Comparison of ENCODE assay signal across 24 mouse cellular contexts in the genomic region with DNA sequence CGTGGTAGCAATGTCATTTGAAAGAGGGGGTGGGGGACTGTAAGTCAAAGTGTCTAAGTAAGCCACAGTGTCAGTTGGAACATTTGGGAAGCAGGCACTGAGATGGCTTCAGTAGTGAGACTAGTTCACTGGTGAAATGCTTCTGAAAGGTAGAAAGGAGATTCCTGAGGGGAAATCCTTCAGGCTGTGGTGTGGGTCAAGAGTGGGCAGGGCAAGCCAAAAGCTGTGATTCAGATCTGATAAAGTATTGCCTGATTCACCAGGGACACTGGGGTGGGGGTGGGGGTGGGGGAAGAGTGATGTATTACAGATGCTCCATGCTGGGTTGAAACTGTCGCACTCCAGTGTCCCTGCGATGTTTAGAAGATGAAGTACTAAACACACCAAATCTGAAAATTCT. TPM values are rescaled to one million over a fixed set of nuclear protein-coding genes. Genes with fewer than 3 reads are reported as not detected.
"Had no signal": no experiment of that assay in that cellular context is flagged by ENCODE, and none has a peak within 500 bp of the region (broad histone marks: within the 10 kb centered on the region; RNA-seq: fewer than 3 reads in every experiment).

No protein-coding gene starts in this region.

- H3K36me3 ChIP-seq: liver, embryonic 13.5 days; neural tube, embryonic 13.5 days; stomach, embryonic 15.5 days had no signal

- H3K27me3 ChIP-seq: liver, embryonic 13.5 days; neural tube, embryonic 13.5 days; stomach, embryonic 15.5 days had no signal

- H3K9me3 ChIP-seq: liver, embryonic 13.5 days; neural tube, embryonic 13.5 days; stomach, embryonic 15.5 days had no signal

- DNase-seq: kidney, postnatal 25 days; layer of hippocampus, adult 9-11 months; liver, embryonic 13.5 days; lung, postnatal 10 days; lung, postnatal 36 days; midbrain, embryonic 14.5 days; retina, postnatal 1 day; right cerebral cortex, postnatal 25 days; spleen, adult 18-20 months; thymus, postnatal 25 days had no signal

- H3K27ac ChIP-seq: kidney, postnatal 0 days; layer of hippocampus, adult 2 months; liver, embryonic 13.5 days; neural tube, embryonic 13.5 days; stomach, embryonic 15.5 days had no signal

- H3K4me1 ChIP-seq: liver, embryonic 13.5 days; neural tube, embryonic 13.5 days; stomach, embryonic 15.5 days had no signal

- H3K4me3 ChIP-seq: layer of hippocampus, adult 2 months; liver, embryonic 13.5 days; neural tube, embryonic 13.5 days; stomach, embryonic 15.5 days had no signal

RNA-seq across cellular contexts. Expression of gene Syce1l, which starts 31.6 kb away (rescaled TPM):
- total RNA-seq: liver, adult 2 months; megakaryocyte progenitor cell, adult 5-6 weeks; megakaryocyte-erythroid progenitor cell, adult 5-6 weeks; midbrain, postnatal 0 days; neutrophil, adult 5-6 weeks had no signal
- polyA plus RNA-seq: kidney, embryonic 14.5 days; kidney, postnatal 0 days; large intestine, adult 2 months; liver, adult 2 months; liver, embryonic 13.5 days; liver, embryonic 16.5 days; lung, embryonic 14.5 days; midbrain, embryonic 11.5 days; midbrain, embryonic 14.5 days; neural tube, embryonic 13.5 days; stomach, embryonic 15.5 days had no signal
